Mouse (Mus musculus) naive thymus-derived CD4-positive, alpha-beta T cell, adult 2 months (primary cell): Measurements from ENCODE around the gene Josd1.
A peak's percentile ranks its signal among the peaks of the same experiment; 100 is the strongest.

Experiments used
- DNase-seq: peaks from one replicate; pipeline ENCODE4 v3.0.0-alpha.2; 2011; ENCODE audit warnings: low read depth

The Josd1 gene

GRCm38 (mm10) chr15:79658531-79659375 is 29.0 kb downstream of the Josd1 start, which contains the start of the genes Fam227a and Cby1:
Fam227a (minus strand) TSS chr15:79658956.
Cby1 (plus strand) TSS chr15:79659199.
- peak; percentile 94 for DNase-seq

DNA sequence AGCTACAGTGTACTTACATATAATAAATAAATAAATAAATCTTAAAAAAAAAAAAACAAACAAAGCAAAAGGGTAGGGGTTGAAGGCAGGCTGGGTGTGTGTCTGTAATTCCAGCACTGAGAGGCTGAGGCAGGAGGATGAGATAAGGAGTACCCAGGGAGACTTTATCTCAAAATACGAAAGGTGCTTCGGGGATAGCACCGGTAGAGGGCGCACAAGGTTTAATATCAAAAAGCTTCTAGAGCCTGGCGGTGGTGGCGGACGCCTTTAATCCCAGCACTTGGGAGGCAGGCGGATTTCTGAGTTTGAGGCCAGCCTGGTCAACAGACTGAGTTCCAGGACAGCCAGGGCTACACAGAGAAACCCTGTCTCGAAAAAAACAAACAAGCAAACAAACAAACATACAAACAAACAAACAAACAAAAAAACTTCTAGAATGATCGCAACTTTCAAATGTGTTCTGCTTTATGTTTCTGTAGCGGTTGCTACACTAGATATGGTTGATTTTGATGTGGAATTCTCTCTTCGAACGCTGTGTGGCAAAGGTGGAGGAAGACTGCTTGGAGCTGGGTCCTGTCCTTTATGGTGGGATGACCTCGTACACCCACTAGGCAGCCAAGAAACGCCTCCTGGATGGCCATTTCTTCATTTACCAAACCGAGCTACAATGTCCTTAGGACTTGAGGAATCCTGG is 29.7 kb downstream of the Josd1 start:
- DNase-seq, result peak; percentile 92

- no peak for DNase-seq
These were observed 31.3 kb downstream of the Josd1 start for GRCm38 (mm10) chr15:79656451-79656850.

- DNase-seq, result peak; percentile 59
These were observed 36.2 kb downstream of the Josd1 start for GRCm38 (mm10) chr15:79651481-79651880.

GRCm38 (mm10) chr15:79650569-79650968 is 37.1 kb downstream of the Josd1 start:
- DNase-seq, result peak; percentile 75

DNA sequence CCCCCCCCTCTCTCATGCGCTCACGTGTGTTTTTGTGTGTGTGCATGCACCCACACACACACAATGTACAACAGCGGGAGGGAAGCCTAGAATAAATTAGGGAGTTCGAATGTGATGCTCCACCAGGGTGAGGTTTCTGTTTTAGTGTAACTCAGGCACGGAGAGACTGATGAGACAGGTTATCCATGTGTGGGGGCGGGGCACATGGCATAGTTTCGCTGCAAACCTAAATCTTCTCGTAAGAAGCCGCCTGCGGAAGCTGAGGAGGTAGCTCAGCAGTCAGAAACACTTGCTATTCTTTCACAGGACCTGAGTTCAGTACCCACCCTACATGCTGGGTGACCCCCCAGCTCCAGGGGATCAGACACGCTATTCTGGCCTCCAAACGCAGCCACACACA is 39.6 kb downstream of the Josd1 start:
- no peak for DNase-seq

GRCm38 (mm10) chr15:79645483-79645882 is 42.2 kb downstream of the Josd1 start:
- DNase-seq, result no peak

DNA sequence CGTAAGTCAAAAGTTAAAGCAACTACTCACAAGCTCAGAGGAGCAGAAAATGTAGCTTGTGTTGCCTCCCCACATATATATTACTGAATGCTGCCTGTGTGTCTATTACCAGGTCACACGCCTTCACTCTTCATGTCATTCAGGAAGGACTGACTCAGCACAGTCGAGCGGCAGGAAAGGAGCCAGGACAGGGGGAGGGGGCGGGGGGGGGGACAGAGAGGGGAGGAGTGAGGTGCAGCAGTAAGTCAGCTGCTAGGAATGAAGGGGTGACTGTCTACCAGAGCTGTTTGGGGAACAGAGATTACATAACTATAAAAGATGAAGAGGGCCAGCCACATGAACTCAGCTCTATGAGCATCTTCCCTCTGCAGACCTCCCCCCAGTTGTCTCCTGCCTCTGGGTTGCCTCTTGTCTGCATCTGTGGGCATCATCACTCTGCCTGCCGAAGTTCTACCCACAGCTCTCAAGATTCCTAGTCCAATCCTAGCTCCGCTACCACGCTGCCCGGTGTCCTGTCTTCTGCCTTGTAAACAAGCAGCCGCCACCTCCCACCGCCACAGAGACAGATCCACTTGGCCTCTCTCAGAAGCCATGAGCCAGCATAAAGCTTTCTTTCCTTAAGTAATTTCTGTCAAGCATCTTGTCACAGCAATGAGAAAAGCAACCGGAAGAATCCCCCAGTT is 46.4 kb downstream of the Josd1 start:
- DNase-seq, result no peak

GRCm38 (mm10) chr15:79630471-79630870 is 57.2 kb downstream of the Josd1 start:
- DNase-seq, result no peak
